28 mouse cellular contexts compared by ENCODE assay signal in the genomic region with DNA sequence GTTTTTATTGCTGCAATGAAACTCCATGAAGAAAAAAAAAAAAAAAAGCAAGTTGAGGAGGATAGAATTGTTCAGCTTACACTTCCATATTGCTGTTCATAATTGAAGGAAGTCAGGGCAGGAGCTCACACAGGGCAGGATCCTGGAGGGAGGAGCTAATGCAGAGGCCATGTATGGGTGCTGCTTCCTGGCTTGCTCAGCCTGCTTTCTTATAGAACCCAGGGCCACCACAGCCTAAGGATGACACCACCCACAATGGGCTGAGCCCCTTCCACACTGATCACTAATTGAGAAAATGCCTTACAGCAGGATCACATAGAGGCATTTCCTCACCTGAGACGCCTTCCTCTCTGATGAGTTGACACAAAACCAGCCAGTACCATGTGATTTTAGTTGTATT.
"Had no signal": no experiment of that assay in that cellular context is flagged by ENCODE, and none has a peak within 500 bp of the region (broad histone marks: within the 10 kb centered on the region; RNA-seq: fewer than 3 reads in every experiment).

No protein-coding gene starts in this region.

- H3K4me3 ChIP-seq: embryonic facial prominence, embryonic 10.5 days; embryonic facial prominence, embryonic 12.5 days; embryonic facial prominence, embryonic 13.5 days; embryonic facial prominence, embryonic 15.5 days; erythroblast, embryonic 14.5 days; forebrain, embryonic 10.5 days; forebrain, embryonic 12.5 days; forebrain, embryonic 13.5 days; forebrain, embryonic 15.5 days; gastrocnemius, adult 2 months; heart, adult 2 months had no signal

- H3K9ac ChIP-seq: embryonic facial prominence, embryonic 12.5 days; embryonic facial prominence, embryonic 13.5 days; embryonic facial prominence, embryonic 15.5 days; forebrain, embryonic 12.5 days; forebrain, embryonic 13.5 days; forebrain, embryonic 15.5 days; forebrain, postnatal 0 days had no signal

- DNase-seq: cerebellum, adult 2 months; cerebellum, adult 8-10 months; cerebellum, adult 9-10 months; cerebellum, adult 9-11 months; cerebellum, postnatal 10 days; cerebellum, postnatal 14 days; cerebellum, postnatal 25 days; cerebellum, postnatal 36 days; embryo, embryonic 11 days; forebrain, postnatal 0 days; gastrocnemius, adult 2 months; gastrocnemius, postnatal 10 days; gastrocnemius, postnatal 14 days; gastrocnemius, postnatal 25 days; gastrocnemius, postnatal 36 days; heart, adult 18-20 months; heart, adult 2 months had no signal

- H3K4me2 ChIP-seq: embryonic facial prominence, embryonic 12.5 days; embryonic facial prominence, embryonic 13.5 days; embryonic facial prominence, embryonic 15.5 days; forebrain, embryonic 12.5 days; forebrain, embryonic 13.5 days; forebrain, embryonic 15.5 days had no signal

- H3K4me1 ChIP-seq: embryonic facial prominence, embryonic 10.5 days; embryonic facial prominence, embryonic 12.5 days; embryonic facial prominence, embryonic 13.5 days; embryonic facial prominence, embryonic 15.5 days; forebrain, embryonic 10.5 days; forebrain, embryonic 12.5 days; forebrain, embryonic 13.5 days; forebrain, embryonic 15.5 days had no signal

- H3K36me3 ChIP-seq: embryonic facial prominence, embryonic 10.5 days; embryonic facial prominence, embryonic 12.5 days; embryonic facial prominence, embryonic 13.5 days; embryonic facial prominence, embryonic 15.5 days; forebrain, embryonic 10.5 days; forebrain, embryonic 12.5 days; forebrain, embryonic 15.5 days had no signal

- H3K9me3 ChIP-seq: embryonic facial prominence, embryonic 10.5 days; embryonic facial prominence, embryonic 12.5 days; embryonic facial prominence, embryonic 13.5 days; embryonic facial prominence, embryonic 15.5 days; forebrain, embryonic 10.5 days; forebrain, embryonic 12.5 days; forebrain, embryonic 13.5 days; forebrain, embryonic 15.5 days had no signal

- H3K27ac ChIP-seq: embryonic facial prominence, embryonic 10.5 days; embryonic facial prominence, embryonic 12.5 days; embryonic facial prominence, embryonic 13.5 days; embryonic facial prominence, embryonic 15.5 days; forebrain, embryonic 10.5 days; forebrain, embryonic 12.5 days; forebrain, embryonic 13.5 days; forebrain, embryonic 15.5 days; gastrocnemius, adult 2 months; heart, adult 2 months had no signal

- ATAC-seq: forebrain, embryonic 13.5 days; forebrain, embryonic 14.5 days; forebrain, embryonic 15.5 days; forebrain, embryonic 16.5 days; forebrain, postnatal 0 days had no signal

- H3K27me3 ChIP-seq: embryonic facial prominence, embryonic 12.5 days; embryonic facial prominence, embryonic 13.5 days; embryonic facial prominence, embryonic 15.5 days; forebrain, embryonic 12.5 days; forebrain, embryonic 13.5 days; forebrain, embryonic 15.5 days had no signal
